Mouse (Mus musculus) stomach, embryonic 16.5 days (tissue): ENCODE measurements around the gene Dennd5b. TPM values are rescaled to one million over a fixed set of nuclear protein-coding genes. Genes with fewer than 3 reads are reported as not detected.
A peak's percentile ranks its signal among the peaks of the same experiment; 100 is the strongest.

ENCODE experiments used
- ATAC-seq: fragments of 200-750 bp; cut with Nextera tagmentation; 2 replicates; pipeline ENCODE4 v1.8.0; 2017; ENCODE audit warnings: moderate number of reproducible peaks, moderate TSS enrichment; ENCODE audit not compliant: insufficient read depth, low FRiP score
- H3K27ac ChIP-seq: fragments of 300-500 bp; sonication (generic); 2 replicates; pipeline ENCODE4 v1.5.1; 2014; ENCODE audit warnings: low read length
- H3K27me3 ChIP-seq: fragments of 300-500 bp; sonication (generic); 2 replicates; pipeline ENCODE4 v1.6.1; 2014; ENCODE audit warnings: low read length, control low read depth, mixed read lengths; ENCODE audit not compliant: control insufficient read depth, insufficient read depth
- H3K36me3 ChIP-seq: fragments of 300-500 bp; sonication (generic); 2 replicates; pipeline ENCODE4 v1.6.1; 2014; ENCODE audit warnings: low read length; ENCODE audit not compliant: control insufficient read depth, insufficient read depth
- H3K4me1 ChIP-seq: fragments of 300-500 bp; sonication (generic); 2 replicates; pipeline ENCODE4 v1.6.1; 2014; ENCODE audit warnings: low read length, control low read depth, mixed read lengths; ENCODE audit not compliant: control insufficient read depth, insufficient read depth
- H3K4me2 ChIP-seq: fragments of 300-500 bp; sonication (generic); 2 replicates; pipeline ENCODE4 v1.6.1; 2014; ENCODE audit warnings: low read depth, low read length, mixed read lengths
- H3K4me3 ChIP-seq: fragments of 300-500 bp; sonication (generic); replicated peaks from 2 replicates; pipeline ENCODE4 v1.5.1; 2014; ENCODE audit warnings: mild to moderate bottlenecking, low read length
- H3K9ac ChIP-seq: fragments of 300-500 bp; sonication (generic); 2 replicates; pipeline ENCODE4 v1.6.1; 2014; ENCODE audit warnings: low read length
- H3K9me3 ChIP-seq: fragments of 300-500 bp; sonication (generic); replicated peaks from 2 replicates; pipeline ENCODE4 v1.6.1; 2016; ENCODE audit warnings: low read length, control low read depth; ENCODE audit not compliant: control insufficient read depth
- WGBS: fragments of 180-500 bp; shearing (Covaris S2); extraction: QIAGEN DNeasy Blood & Tissue Kit; methylation state at CpG from one replicate; pipeline ENCODE4 v1.1.7; 2014; 5-methylcytosine and 5-hydroxymethylcytosine counted together
- polyA plus RNA-seq: library from polyadenylated mRNA; unstranded; fragments of >200 nt; fragmentation: Nextera tagmentation; extraction: Ambion mirVana; gene quantifications from 2 replicates; pipeline ENCODE4 v1.2.1, GENCODE M21; 2015

The Dennd5b gene
- polyA plus RNA-seq, 1 experiment from 2014 or later = 4.5 TPM

- peak overlapping the region; percentile 53 for H3K4me2 ChIP-seq
- H3K27me3 ChIP-seq = no peaks in the 10 kb centered on the region
- H3K36me3 ChIP-seq = no peaks in the 10 kb centered on the region
- no peak for ATAC-seq
- WGBS = 27% methylated on average over 11 of the region's 11 CpGs
- H3K27ac ChIP-seq = peak overlapping the region; percentile 87
- no peaks in the 10 kb centered on the region for H3K9me3 ChIP-seq
- H3K9ac ChIP-seq = peak overlapping the region; percentile 98
- peaks cover 4% of the 10 kb centered on the region; the same call in 1 of the 2 replicates for H3K4me1 ChIP-seq
- peak overlapping the region; percentile 65 for H3K4me3 ChIP-seq
These were observed 154.5 kb downstream of the Dennd5b start for GRCm38 (mm10) chr6:148946881-148947405.

- WGBS = under 1% methylated on average over 47 of the region's 47 CpGs
- Histone ChIP-seq H3K36me3 (no peaks in the 10 kb centered on the region), H3K4me1 (peaks cover 4% of the 10 kb centered on the region; the same call in 1 of the 2 replicates), H3K4me3 (peak within 1 kb of the TSS; percentile 65), H3K27me3 (no peaks in the 10 kb centered on the region), H3K27ac (peak within 1 kb of the TSS; percentile 87), H3K4me2 (peak within 1 kb of the TSS; percentile 53), H3K9ac (peak within 1 kb of the TSS; percentile 98), H3K9me3 (no peaks in the 10 kb centered on the region)
- peak; percentile 87 for ATAC-seq
These were observed 155.1 kb downstream of the Dennd5b start, which contains the start of gene Sinhcaf for GRCm38 (mm10) chr6:148946409-148946742. Gene Sinhcaf, minus strand, starts transcription at chr6:148946467.

GRCm38 (mm10) chr6:148945509-148946408 lies 155.7 kb downstream of the Dennd5b start:
- Histone ChIP-seq H3K36me3 (no peaks in the 10 kb centered on the region), H3K4me1 (peaks cover 4% of the 10 kb centered on the region; the same call in 1 of the 2 replicates), H3K27me3 (no peaks in the 10 kb centered on the region), H3K4me3 (peak overlapping the region; percentile 65), H3K9me3 (no peaks in the 10 kb centered on the region), H3K9ac (peak overlapping the region; percentile 98), H3K4me2 (peak overlapping the region; percentile 53), H3K27ac (peak overlapping the region; percentile 87)
- WGBS = under 1% methylated on average over 72 of the region's 75 CpGs
- ATAC-seq = no peak

GRCm38 (mm10) chr6:148944767-148945508 lies 156.5 kb downstream of the Dennd5b start:
- Histone ChIP-seq H3K4me3 (peak overlapping the region; percentile 65), H3K4me2 (peak overlapping the region; percentile 53), H3K27ac (peak overlapping the region; percentile 87), H3K27me3 (no peaks in the 10 kb centered on the region), H3K9ac (peak overlapping the region; percentile 98), H3K9me3 (no peaks in the 10 kb centered on the region), H3K4me1 (peaks cover 4% of the 10 kb centered on the region; the same call in 1 of the 2 replicates), H3K36me3 (no peaks in the 10 kb centered on the region)
- WGBS = under 1% methylated on average over 92 of the region's 92 CpGs
- peak; percentile 70 for ATAC-seq

GRCm38 (mm10) chr6:148944344-148944766 lies 157.1 kb downstream of the Dennd5b start:
- Histone ChIP-seq H3K4me1 (peaks cover 4% of the 10 kb centered on the region; the same call in 1 of the 2 replicates), H3K36me3 (no peaks in the 10 kb centered on the region), H3K27ac (peak overlapping the region; percentile 87), H3K27me3 (no peaks in the 10 kb centered on the region), H3K9ac (peak overlapping the region; percentile 98), H3K4me2 (peak overlapping the region; percentile 53), H3K4me3 (peak overlapping the region; percentile 65), H3K9me3 (no peaks in the 10 kb centered on the region)
- under 1% methylated on average over 27 of the region's 30 CpGs for WGBS
- ATAC-seq = peak; percentile 4; the same call in 1 of the 2 replicates

GRCm38 (mm10) chr6:148943695-148944094 lies 157.8 kb downstream of the Dennd5b start:
- Histone ChIP-seq H3K36me3 (no peaks in the 10 kb centered on the region), H3K4me3 (peak overlapping the region; percentile 65), H3K4me1 (peaks cover 4% of the 10 kb centered on the region; the same call in 1 of the 2 replicates), H3K4me2 (peak overlapping the region; percentile 53), H3K9ac (peak overlapping the region; percentile 98; the same call in 1 of the 2 replicates), H3K27me3 (no peaks in the 10 kb centered on the region), H3K27ac (no peak overlapping the region), H3K9me3 (no peaks in the 10 kb centered on the region)
- WGBS = 24% methylated on average over 3 of the region's 3 CpGs
- no peak for ATAC-seq

- ATAC-seq = no peak
- 73% methylated on average over 4 of the region's 4 CpGs for WGBS
These were observed 159.1 kb downstream of the Dennd5b start for GRCm38 (mm10) chr6:148942406-148942805.

GRCm38 (mm10) chr6:148941880-148942279 lies 159.6 kb downstream of the Dennd5b start:
- Histone ChIP-seq H3K4me2 (no peak overlapping the region), H3K27me3 (no peaks in the 10 kb centered on the region), H3K36me3 (no peaks in the 10 kb centered on the region), H3K9me3 (no peaks in the 10 kb centered on the region), H3K4me3 (no peak overlapping the region), H3K27ac (no peak overlapping the region), H3K9ac (no peak overlapping the region), H3K4me1 (peaks cover 4% of the 10 kb centered on the region; the same call in 1 of the 2 replicates)
- ATAC-seq = no peak
- 61% methylated on average over 5 of the region's 5 CpGs for WGBS

More at GRCm38 (mm10) chr6:148942406-148942805, 159.1 kb downstream of the Dennd5b start:
- Histone ChIP-seq H3K27me3 (no peaks in the 10 kb centered on the region), H3K4me1 (peaks cover 4% of the 10 kb centered on the region; the same call in 1 of the 2 replicates), H3K9ac (no peak overlapping the region), H3K9me3 (no peaks in the 10 kb centered on the region), H3K27ac (no peak overlapping the region), H3K4me2 (no peak overlapping the region), H3K36me3 (no peaks in the 10 kb centered on the region), H3K4me3 (no peak overlapping the region)
